Mouse (Mus musculus): ENCODE results near the gene Fam210b. TPM values are rescaled to one million over a fixed set of nuclear protein-coding genes. Genes with fewer than 3 reads are reported as not detected.

Gene Fam210b
- polyA plus RNA-seq, 1 experiment from 2014 or later, result 32.8 TPM

DNA sequence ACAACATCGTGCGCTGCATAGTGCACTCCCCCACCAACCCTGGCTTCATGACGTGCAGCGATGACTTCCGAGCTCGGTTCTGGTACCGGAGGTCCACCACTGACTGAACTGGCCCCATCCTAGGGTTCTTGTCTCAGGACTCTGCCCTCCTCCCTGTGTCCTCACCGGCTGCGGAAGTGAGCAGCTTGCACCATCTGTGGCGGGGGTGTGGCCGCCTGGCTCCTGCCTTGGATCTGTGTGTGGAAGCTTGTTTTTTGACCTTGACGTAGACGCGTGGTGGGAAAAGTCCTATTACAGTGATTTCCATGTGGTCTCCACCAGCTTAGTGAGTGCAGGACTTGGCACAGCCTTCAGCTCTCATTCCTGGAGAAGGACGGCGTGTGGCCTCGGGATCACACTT, 35.1 kb downstream of the Fam210b start:
- Histone ChIP-seq H3K27me3 (replicated peaks; ENCODE audit: insufficient read depth, low read length) (no peaks in the 10 kb centered on the region), H3K4me2 (replicated peaks; ENCODE audit: low read depth, low read length) (no peak overlapping the region), H3K27ac (ENCODE audit: low read length) (no peak overlapping the region), H3K4me1 (ENCODE audit: insufficient read depth, low read depth, low read length) (no peaks in the 10 kb centered on the region; the same call in 1 of the 2 replicates), H3K9me3 (ENCODE audit: low read length) (no peaks in the 10 kb centered on the region), H3K9ac (replicated peaks; ENCODE audit: low read depth) (no peak overlapping the region), H3K36me3 (ENCODE audit: insufficient read depth, low read length) (peaks cover 42% of the 10 kb centered on the region), H3K4me3 (ENCODE audit: low read depth, low read length) (no peak overlapping the region)
- 88% methylated on average over 17 of the region's 17 CpGs for WGBS
- no peak for DNase-seq (ENCODE audit: low spot score)
- TF ChIP-seq CTCF (IDR thresholded peaks at IDR 0.05) (no peak), EP300 (IDR thresholded peaks at IDR 0.05) (no peak)
- ATAC-seq, result no peak

DNA sequence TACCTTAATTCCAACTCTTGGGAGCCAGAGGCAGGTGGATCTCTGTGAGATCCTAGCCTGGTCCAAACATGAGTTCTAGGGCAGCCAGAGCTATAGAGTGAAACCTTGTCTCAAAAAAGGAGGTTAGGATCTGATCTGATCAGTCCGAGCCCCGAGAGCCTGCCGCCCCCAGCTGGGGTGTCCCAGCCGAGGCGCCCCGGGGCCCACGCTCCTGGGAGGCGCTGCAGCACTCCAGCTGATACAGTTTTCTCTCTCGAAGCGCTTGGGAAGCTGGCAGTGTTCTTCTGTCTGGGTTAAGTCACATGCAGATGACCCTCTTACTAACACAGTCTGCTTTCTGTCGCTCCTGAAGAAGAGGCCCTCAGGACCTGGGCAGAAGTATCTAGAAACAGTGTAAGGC, 36.0 kb downstream of the Fam210b start:
- H3K4me3 ChIP-seq (ENCODE audit: low read depth, low read length), result no peak overlapping the region
- peaks cover 33% of the 10 kb centered on the region for H3K36me3 ChIP-seq (ENCODE audit: insufficient read depth, low read length)
- ATAC-seq (no peak), DNase-seq (ENCODE audit: low spot score) (no peak)
- no peak overlapping the region for H3K4me2 ChIP-seq (replicated peaks; ENCODE audit: low read depth, low read length)
- no peak overlapping the region for H3K27ac ChIP-seq (ENCODE audit: low read length)
- H3K9ac ChIP-seq (replicated peaks; ENCODE audit: low read depth), result no peak overlapping the region
- no peaks in the 10 kb centered on the region for H3K27me3 ChIP-seq (replicated peaks; ENCODE audit: insufficient read depth, low read length)
- 94% methylated on average over 11 of the region's 11 CpGs for WGBS
- no peaks in the 10 kb centered on the region for H3K9me3 ChIP-seq (ENCODE audit: low read length)
- TF ChIP-seq EP300 (IDR thresholded peaks at IDR 0.05), result no peak
- no peak for TF ChIP-seq CTCF (IDR thresholded peaks at IDR 0.05)
- no peaks in the 10 kb centered on the region; the same call in 1 of the 2 replicates for H3K4me1 ChIP-seq (ENCODE audit: insufficient read depth, low read depth, low read length)

DNA sequence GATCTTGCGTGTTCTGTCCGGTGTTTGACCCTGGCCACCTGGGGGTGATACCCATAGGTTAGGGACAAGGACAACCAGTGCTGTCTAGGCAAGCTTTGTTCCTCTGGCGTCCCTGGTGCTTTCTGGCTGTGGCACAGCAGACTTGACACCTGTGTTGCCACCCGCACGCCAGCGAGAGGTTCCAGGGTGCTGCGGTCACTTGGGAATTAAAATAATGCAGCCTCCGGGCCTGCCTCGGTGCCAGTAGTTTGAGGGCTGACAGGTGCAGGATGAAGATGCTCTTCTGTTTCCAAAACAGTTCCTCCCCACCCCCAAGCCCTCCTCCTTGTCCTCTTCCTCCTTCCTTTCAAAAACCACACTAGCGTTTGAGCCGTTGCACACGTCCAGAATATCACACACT, 36.5 kb downstream of the Fam210b start:
- H3K9me3 ChIP-seq (ENCODE audit: low read length), result no peaks in the 10 kb centered on the region
- H3K36me3 ChIP-seq (ENCODE audit: insufficient read depth, low read length), result peaks cover 32% of the 10 kb centered on the region
- no peak for DNase-seq (ENCODE audit: low spot score)
- H3K4me2 ChIP-seq (replicated peaks; ENCODE audit: low read depth, low read length), result no peak overlapping the region
- H3K27ac ChIP-seq (ENCODE audit: low read length), result no peak overlapping the region
- TF ChIP-seq CTCF (IDR thresholded peaks at IDR 0.05) (no peak), EP300 (IDR thresholded peaks at IDR 0.05) (no peak)
- no peak overlapping the region for H3K4me3 ChIP-seq (ENCODE audit: low read depth, low read length)
- H3K4me1 ChIP-seq (ENCODE audit: insufficient read depth, low read depth, low read length), result no peaks in the 10 kb centered on the region
- H3K9ac ChIP-seq (replicated peaks; ENCODE audit: low read depth), result no peak overlapping the region
- 80% methylated on average over 12 of the region's 12 CpGs for WGBS
- H3K27me3 ChIP-seq (replicated peaks; ENCODE audit: insufficient read depth, low read length), result no peaks in the 10 kb centered on the region
- no peak for ATAC-seq

DNA sequence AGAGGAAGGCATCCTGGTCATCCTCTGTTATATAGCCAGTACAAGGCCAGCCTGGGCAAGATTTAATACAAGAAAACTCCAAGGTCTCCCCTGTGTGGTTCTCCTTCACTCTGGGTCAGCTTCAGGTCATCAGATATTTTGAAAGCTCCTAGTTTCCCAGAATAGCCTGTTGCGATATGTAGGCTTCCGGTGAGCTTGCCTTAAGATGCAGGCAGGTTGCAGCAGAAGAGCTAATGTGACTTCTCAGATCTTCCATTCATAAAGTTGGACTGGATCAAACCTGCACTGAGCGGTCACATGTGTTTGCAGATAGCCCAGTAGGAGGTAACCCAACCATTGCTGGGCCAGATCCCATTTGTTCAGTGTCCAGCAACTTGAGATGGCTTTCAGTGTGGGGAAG, 39.4 kb downstream of the Fam210b start:
- no peak overlapping the region for H3K9ac ChIP-seq (replicated peaks; ENCODE audit: low read depth)
- no peak for ATAC-seq
- no peak overlapping the region for H3K4me3 ChIP-seq (ENCODE audit: low read depth, low read length)
- H3K9me3 ChIP-seq (ENCODE audit: low read length), result no peaks in the 10 kb centered on the region
- no peaks in the 10 kb centered on the region for H3K27me3 ChIP-seq (replicated peaks; ENCODE audit: insufficient read depth, low read length)
- 86% methylated on average over 3 of the region's 3 CpGs for WGBS
- H3K4me1 ChIP-seq (ENCODE audit: insufficient read depth, low read depth, low read length), result no peaks in the 10 kb centered on the region
- no peak overlapping the region for H3K27ac ChIP-seq (ENCODE audit: low read length)
- no peak for DNase-seq (ENCODE audit: low spot score)
- H3K36me3 ChIP-seq (ENCODE audit: insufficient read depth, low read length), result peaks cover 14% of the 10 kb centered on the region
- no peak overlapping the region for H3K4me2 ChIP-seq (replicated peaks; ENCODE audit: low read depth, low read length)
- TF ChIP-seq EP300 (IDR thresholded peaks at IDR 0.05) (no peak), CTCF (IDR thresholded peaks at IDR 0.05) (no peak)

DNA sequence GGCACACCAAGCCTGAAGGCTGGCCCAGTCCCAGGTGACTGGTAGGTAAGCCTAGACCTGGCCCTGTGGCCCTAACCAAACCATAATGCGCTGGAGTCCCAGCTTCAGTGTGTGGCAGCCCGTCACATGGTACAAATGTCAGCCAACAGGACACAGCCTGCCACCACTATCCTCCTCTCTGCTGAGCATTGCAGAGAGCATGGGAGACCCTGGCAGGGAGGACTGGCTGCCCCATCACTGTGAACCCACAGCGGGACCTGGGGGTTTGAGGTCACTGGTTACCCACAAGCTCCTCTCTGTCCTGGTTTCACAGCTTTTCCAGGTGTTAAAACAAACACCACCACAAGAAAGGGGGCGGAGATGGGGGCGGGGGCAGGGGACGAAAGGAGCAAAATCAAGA, 45.0 kb downstream of the Fam210b start:
- TF ChIP-seq EP300 (IDR thresholded peaks at IDR 0.05), result no peak
- no peak for TF ChIP-seq CTCF (IDR thresholded peaks at IDR 0.05)
- ATAC-seq, result no peak
- no peaks in the 10 kb centered on the region for H3K27me3 ChIP-seq (replicated peaks; ENCODE audit: insufficient read depth, low read length)

DNA sequence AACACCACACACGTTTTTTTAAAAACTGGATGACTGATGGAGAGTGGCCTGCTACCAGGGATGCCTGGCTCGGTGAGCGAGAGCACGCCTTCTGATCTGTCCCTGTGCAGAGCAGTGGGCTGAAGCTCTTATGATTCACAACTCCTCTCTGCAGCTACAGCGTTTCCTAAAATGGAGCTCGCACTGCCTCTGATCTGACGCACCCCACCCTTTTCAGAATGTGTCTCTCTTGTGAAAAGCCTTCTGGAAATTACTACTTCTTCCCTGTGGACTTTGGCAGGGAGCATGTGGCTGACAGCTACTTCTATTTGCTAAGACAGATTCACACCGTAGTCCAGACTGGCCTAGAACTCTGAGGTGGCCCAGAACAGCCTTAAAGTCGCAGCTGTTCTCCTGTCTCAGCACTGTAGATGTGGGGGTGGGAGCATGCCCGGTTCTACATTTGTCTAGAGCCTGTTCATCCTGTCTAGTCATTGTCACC, 46.7 kb downstream of the Fam210b start:
- no peak overlapping the region for H3K27ac ChIP-seq (ENCODE audit: low read length)
- ATAC-seq, result 0 out of 2 replicates have a peak, but pooled peaks have one; percentile 23
- no peaks in the 10 kb centered on the region for H3K36me3 ChIP-seq (ENCODE audit: insufficient read depth, low read length)
- no peak overlapping the region for H3K4me3 ChIP-seq (ENCODE audit: low read depth, low read length)
- no peaks in the 10 kb centered on the region for H3K9me3 ChIP-seq (ENCODE audit: low read length)
- WGBS, result 57% methylated on average over 10 of the region's 10 CpGs
- H3K9ac ChIP-seq (replicated peaks; ENCODE audit: low read depth), result no peak overlapping the region
- TF ChIP-seq EP300 (IDR thresholded peaks at IDR 0.05) (no peak), CTCF (IDR thresholded peaks at IDR 0.05) (no peak)
- H3K27me3 ChIP-seq (replicated peaks; ENCODE audit: insufficient read depth, low read length), result no peaks in the 10 kb centered on the region
- peaks cover 3% of the 10 kb centered on the region; the same call in 1 of the 2 replicates for H3K4me1 ChIP-seq (ENCODE audit: insufficient read depth, low read depth, low read length)
- peak; percentile 53 for DNase-seq (ENCODE audit: low spot score)
- no peak overlapping the region for H3K4me2 ChIP-seq (replicated peaks; ENCODE audit: low read depth, low read length)

More for the DNA sequence above, 45.0 kb downstream of the Fam210b start:
- Histone ChIP-seq H3K36me3 (ENCODE audit: insufficient read depth, low read length) (no peaks in the 10 kb centered on the region), H3K4me1 (ENCODE audit: insufficient read depth, low read depth, low read length) (peaks cover 3% of the 10 kb centered on the region; the same call in 1 of the 2 replicates), H3K27ac (ENCODE audit: low read length) (no peak overlapping the region), H3K9ac (replicated peaks; ENCODE audit: low read depth) (no peak overlapping the region), H3K4me3 (ENCODE audit: low read depth, low read length) (no peak overlapping the region), H3K9me3 (ENCODE audit: low read length) (no peaks in the 10 kb centered on the region), H3K4me2 (replicated peaks; ENCODE audit: low read depth, low read length) (no peak overlapping the region)
- WGBS, result 27% methylated on average over 6 of the region's 6 CpGs
- DNase-seq (ENCODE audit: low spot score), result no peak

Measured in lung, postnatal 0 days (tissue).